Mouse (Mus musculus): Measurements from ENCODE around the gene Fbxw21. TPM values are rescaled to one million over a fixed set of nuclear protein-coding genes. Genes with fewer than 3 reads are reported as not detected.

The Fbxw21 gene
- polyA plus RNA-seq, 1 experiment from 2014 or later = not detected

GRCm38 (mm10) chr9:109122553-109123085 is 39.2 kb downstream of the Fbxw21 start:
- ATAC-seq (ENCODE audit: insufficient number of reproducible peaks, insufficient read depth, low FRiP score, low read depth) = no peak
- Histone ChIP-seq H3K4me3 (ENCODE audit: control insufficient read depth in 1 of 2, insufficient read depth in 1 of 2, low read depth in 1 of 2, low read length in 2 of 2) (no peak overlapping the region), H3K36me3 (ENCODE audit: control insufficient read depth, insufficient read depth, low read length) (peaks cover 20% of the 10 kb centered on the region), H3K9me3 (ENCODE audit: control insufficient read depth, low read length) (no peaks in the 10 kb centered on the region), H3K9ac (ENCODE audit: low read length) (no peak overlapping the region), H3K27me3 (ENCODE audit: control insufficient read depth, insufficient read depth, low read length) (no peaks in the 10 kb centered on the region), H3K4me1 (ENCODE audit: control insufficient read depth in 2 of 2, insufficient read depth in 2 of 2, low read length in 2 of 2) (peaks cover 3 to 7% of the 10 kb centered on the region in 2 experiments; a peak in 1 of 4 replicates), H3K27ac (replicated peaks in 1 of 2; ENCODE audit: control insufficient read depth in 1 of 2, insufficient read depth in 1 of 2, low read depth in 2 of 2, low read length in 2 of 2) (no peak overlapping the region), H3K4me2 (ENCODE audit: low read length) (no peak overlapping the region)
- WGBS = 39% methylated on average over 2 of the region's 2 CpGs

- H3K4me2 ChIP-seq (ENCODE audit: low read length) = no peak overlapping the region
- H3K36me3 ChIP-seq (ENCODE audit: control insufficient read depth, insufficient read depth, low read length) = peaks cover 37% of the 10 kb centered on the region
- no peak overlapping the region for H3K4me3 ChIP-seq (ENCODE audit: control insufficient read depth in 1 of 2, insufficient read depth in 1 of 2, low read depth in 1 of 2, low read length in 2 of 2)
- H3K27me3 ChIP-seq (ENCODE audit: control insufficient read depth, insufficient read depth, low read length) = no peaks in the 10 kb centered on the region
- ATAC-seq (ENCODE audit: insufficient number of reproducible peaks, insufficient read depth, low FRiP score, low read depth) = no peak
- 84% methylated on average over 6 of the region's 6 CpGs for WGBS
- no peaks in the 10 kb centered on the region for H3K9me3 ChIP-seq (ENCODE audit: control insufficient read depth, low read length)
- no peak overlapping the region for H3K9ac ChIP-seq (ENCODE audit: low read length)
- no peak overlapping the region for H3K27ac ChIP-seq (replicated peaks in 1 of 2; ENCODE audit: control insufficient read depth in 1 of 2, insufficient read depth in 1 of 2, low read depth in 2 of 2, low read length in 2 of 2)
- H3K4me1 ChIP-seq (ENCODE audit: control insufficient read depth in 2 of 2, insufficient read depth in 2 of 2, low read length in 2 of 2) = peaks cover 3 to 7% of the 10 kb centered on the region in 2 experiments; a peak in 1 of 4 replicates
These were observed 40.9 kb downstream of the Fbxw21 start for GRCm38 (mm10) chr9:109120956-109121355.

GRCm38 (mm10) chr9:109119571-109119970 is 42.3 kb downstream of the Fbxw21 start:
- ATAC-seq (ENCODE audit: insufficient number of reproducible peaks, insufficient read depth, low FRiP score, low read depth) = no peak
- H3K4me3 ChIP-seq (ENCODE audit: control insufficient read depth in 1 of 2, insufficient read depth in 1 of 2, low read depth in 1 of 2, low read length in 2 of 2) = no peak overlapping the region
- no peak overlapping the region for H3K9ac ChIP-seq (ENCODE audit: low read length)
- no peaks in the 10 kb centered on the region for H3K9me3 ChIP-seq (ENCODE audit: control insufficient read depth, low read length)
- WGBS = 77% methylated on average over 9 of the region's 9 CpGs
- no peaks in the 10 kb centered on the region for H3K27me3 ChIP-seq (ENCODE audit: control insufficient read depth, insufficient read depth, low read length)
- peaks cover 3 to 7% of the 10 kb centered on the region in 2 experiments; a peak in 1 of 4 replicates for H3K4me1 ChIP-seq (ENCODE audit: control insufficient read depth in 2 of 2, insufficient read depth in 2 of 2, low read length in 2 of 2)
- H3K4me2 ChIP-seq (ENCODE audit: low read length) = no peak overlapping the region
- peaks cover 51% of the 10 kb centered on the region for H3K36me3 ChIP-seq (ENCODE audit: control insufficient read depth, insufficient read depth, low read length)
- H3K27ac ChIP-seq (replicated peaks in 1 of 2; ENCODE audit: control insufficient read depth in 1 of 2, insufficient read depth in 1 of 2, low read depth in 2 of 2, low read length in 2 of 2) = no peak overlapping the region

- Histone ChIP-seq H3K27ac (replicated peaks in 1 of 2; ENCODE audit: control insufficient read depth in 1 of 2, insufficient read depth in 1 of 2, low read depth in 2 of 2, low read length in 2 of 2) (no peak overlapping the region), H3K9me3 (ENCODE audit: control insufficient read depth, low read length) (no peaks in the 10 kb centered on the region), H3K36me3 (ENCODE audit: control insufficient read depth, insufficient read depth, low read length) (peaks cover 65% of the 10 kb centered on the region), H3K4me2 (ENCODE audit: low read length) (no peak overlapping the region), H3K4me1 (ENCODE audit: control insufficient read depth in 2 of 2, insufficient read depth in 2 of 2, low read length in 2 of 2) (peaks cover 0 to under 1% of the 10 kb centered on the region in 2 experiments; a peak in 1 of 4 replicates), H3K4me3 (ENCODE audit: control insufficient read depth in 1 of 2, insufficient read depth in 1 of 2, low read depth in 1 of 2, low read length in 2 of 2) (no peak overlapping the region), H3K9ac (ENCODE audit: low read length) (no peak overlapping the region), H3K27me3 (ENCODE audit: control insufficient read depth, insufficient read depth, low read length) (no peaks in the 10 kb centered on the region)
- 74% methylated on average over 4 of the region's 4 CpGs for WGBS
- ATAC-seq (ENCODE audit: insufficient number of reproducible peaks, insufficient read depth, low FRiP score, low read depth) = no peak
These were observed 43.7 kb downstream of the Fbxw21 start for GRCm38 (mm10) chr9:109118106-109118505.

GRCm38 (mm10) chr9:109116205-109116604 is 45.6 kb downstream of the Fbxw21 start:
- no peaks in the 10 kb centered on the region for H3K4me1 ChIP-seq (ENCODE audit: control insufficient read depth in 2 of 2, insufficient read depth in 2 of 2, low read length in 2 of 2)
- H3K36me3 ChIP-seq (ENCODE audit: control insufficient read depth, insufficient read depth, low read length) = peaks cover 84% of the 10 kb centered on the region
- WGBS = 85% methylated on average over 10 of the region's 10 CpGs

GRCm38 (mm10) chr9:109114871-109115270 is 47.0 kb downstream of the Fbxw21 start:
- Histone ChIP-seq H3K9ac (ENCODE audit: low read length) (no peak overlapping the region), H3K4me2 (ENCODE audit: low read length) (no peak overlapping the region), H3K27me3 (ENCODE audit: control insufficient read depth, insufficient read depth, low read length) (no peaks in the 10 kb centered on the region), H3K9me3 (ENCODE audit: control insufficient read depth, low read length) (no peaks in the 10 kb centered on the region), H3K36me3 (ENCODE audit: control insufficient read depth, insufficient read depth, low read length) (peaks cover 98% of the 10 kb centered on the region), H3K27ac (replicated peaks in 1 of 2; ENCODE audit: control insufficient read depth in 1 of 2, insufficient read depth in 1 of 2, low read depth in 2 of 2, low read length in 2 of 2) (no peak overlapping the region), H3K4me1 (ENCODE audit: control insufficient read depth in 2 of 2, insufficient read depth in 2 of 2, low read length in 2 of 2) (no peaks in the 10 kb centered on the region), H3K4me3 (ENCODE audit: control insufficient read depth in 1 of 2, insufficient read depth in 1 of 2, low read depth in 1 of 2, low read length in 2 of 2) (no peak overlapping the region)
- no peak for ATAC-seq (ENCODE audit: insufficient number of reproducible peaks, insufficient read depth, low FRiP score, low read depth)
- 89% methylated on average over 7 of the region's 7 CpGs for WGBS

More at GRCm38 (mm10) chr9:109116205-109116604, 45.6 kb downstream of the Fbxw21 start:
- no peak overlapping the region for H3K4me2 ChIP-seq (ENCODE audit: low read length)
- no peak overlapping the region for H3K9ac ChIP-seq (ENCODE audit: low read length)
- no peak overlapping the region for H3K27ac ChIP-seq (replicated peaks in 1 of 2; ENCODE audit: control insufficient read depth in 1 of 2, insufficient read depth in 1 of 2, low read depth in 2 of 2, low read length in 2 of 2)
- no peak overlapping the region for H3K4me3 ChIP-seq (ENCODE audit: control insufficient read depth in 1 of 2, insufficient read depth in 1 of 2, low read depth in 1 of 2, low read length in 2 of 2)
- no peaks in the 10 kb centered on the region for H3K9me3 ChIP-seq (ENCODE audit: control insufficient read depth, low read length)
- no peak for ATAC-seq (ENCODE audit: insufficient number of reproducible peaks, insufficient read depth, low FRiP score, low read depth)
- H3K27me3 ChIP-seq (ENCODE audit: control insufficient read depth, insufficient read depth, low read length) = no peaks in the 10 kb centered on the region

- H3K27me3 ChIP-seq (ENCODE audit: control insufficient read depth, insufficient read depth, low read length) = no peaks in the 10 kb centered on the region
- H3K27ac ChIP-seq (replicated peaks in 1 of 2; ENCODE audit: control insufficient read depth in 1 of 2, insufficient read depth in 1 of 2, low read depth in 2 of 2, low read length in 2 of 2) = no peak overlapping the region
- no peak overlapping the region for H3K4me3 ChIP-seq (ENCODE audit: control insufficient read depth in 1 of 2, insufficient read depth in 1 of 2, low read depth in 1 of 2, low read length in 2 of 2)
- H3K36me3 ChIP-seq (ENCODE audit: control insufficient read depth, insufficient read depth, low read length) = peaks cover 100% of the 10 kb centered on the region
- H3K9me3 ChIP-seq (ENCODE audit: control insufficient read depth, low read length) = no peaks in the 10 kb centered on the region
- no peak overlapping the region for H3K4me2 ChIP-seq (ENCODE audit: low read length)
- WGBS = 92% methylated on average over 11 of the region's 11 CpGs
- no peak for ATAC-seq (ENCODE audit: insufficient number of reproducible peaks, insufficient read depth, low FRiP score, low read depth)
- H3K9ac ChIP-seq (ENCODE audit: low read length) = no peak overlapping the region
- H3K4me1 ChIP-seq (ENCODE audit: control insufficient read depth in 2 of 2, insufficient read depth in 2 of 2, low read length in 2 of 2) = no peaks in the 10 kb centered on the region
These were observed 47.6 kb downstream of the Fbxw21 start for GRCm38 (mm10) chr9:109114276-109114675.

- H3K4me3 ChIP-seq (ENCODE audit: control insufficient read depth in 1 of 2, insufficient read depth in 1 of 2, low read depth in 1 of 2, low read length in 2 of 2) = no peak overlapping the region
- no peak for ATAC-seq (ENCODE audit: insufficient number of reproducible peaks, insufficient read depth, low FRiP score, low read depth)
- H3K27me3 ChIP-seq (ENCODE audit: control insufficient read depth, insufficient read depth, low read length) = no peaks in the 10 kb centered on the region
- no peak overlapping the region for H3K4me2 ChIP-seq (ENCODE audit: low read length)
- no peak overlapping the region for H3K9ac ChIP-seq (ENCODE audit: low read length)
- H3K27ac ChIP-seq (replicated peaks in 1 of 2; ENCODE audit: control insufficient read depth in 1 of 2, insufficient read depth in 1 of 2, low read depth in 2 of 2, low read length in 2 of 2) = no peak overlapping the region
- no peaks in the 10 kb centered on the region for H3K9me3 ChIP-seq (ENCODE audit: control insufficient read depth, low read length)
- WGBS = 85% methylated on average over 8 of the region's 8 CpGs
- peaks cover 100% of the 10 kb centered on the region for H3K36me3 ChIP-seq (ENCODE audit: control insufficient read depth, insufficient read depth, low read length)
- no peaks in the 10 kb centered on the region for H3K4me1 ChIP-seq (ENCODE audit: control insufficient read depth in 2 of 2, insufficient read depth in 2 of 2, low read length in 2 of 2)
These were observed 48.5 kb downstream of the Fbxw21 start for GRCm38 (mm10) chr9:109113331-109113730.

All from heart, embryonic 14.5 days (tissue).